Mouse (Mus musculus) small intestine, adult 2 months (tissue): ENCODE measurements around the gene Snrnp200.

Experiments used
- CTCF ChIP-seq: fragments of 200-500 bp; IDR thresholded peaks from 2 replicates; pipeline ENCODE4 v1.5.1; 2012; ENCODE audit warnings: low read depth, mild to moderate bottlenecking, control low read depth, inconsistent platforms, low read length, moderate library complexity, mixed read lengths; ENCODE audit not compliant: insufficient replicate concordance, insufficient read length; ENCODE audit errors: extremely low read depth
- POLR2A ChIP-seq: fragments of 200-500 bp; IDR thresholded peaks from 2 replicates; pipeline ENCODE4 v1.6.1; 2012; ENCODE audit warnings: low read depth, mild to moderate bottlenecking, control low read depth, inconsistent platforms, low read length, moderate library complexity

GRCm38 (mm10) chr2:127254604-127255134 is 46.5 kb downstream of the Snrnp200 start:
- TF ChIP-seq POLR2A (no peak), CTCF (no peak)
